Mouse (Mus musculus): ENCODE measurements around the gene Ralgapa2. TPM values are rescaled to one million over a fixed set of nuclear protein-coding genes. Genes with fewer than 3 reads are reported as not detected.

Ralgapa2 gene
- polyA plus RNA-seq, 1 experiment = 17.8 TPM

GRCm38 (mm10) chr2:146288326-146288725, 223.8 kb downstream of the Ralgapa2 start:
- TF ChIP-seq CTCF (IDR thresholded peaks at IDR 0.05; ENCODE audit: borderline replicate concordance, control insufficient read depth, extremely low read depth, insufficient read depth, low read length, poor library complexity) (no peak), POLR2A (IDR thresholded peaks at IDR 0.05; ENCODE audit: control insufficient read depth, extremely low read depth, insufficient read depth, low read length, poor library complexity) (no peak)
- 95% methylated on average over 1 of the region's 1 CpGs for WGBS
- H3K27ac ChIP-seq (ENCODE audit: control insufficient read depth, insufficient read depth, low read length) = no peak overlapping the region
- DNase-seq = no peak
- no peaks in the 10 kb centered on the region for H3K27me3 ChIP-seq (ENCODE audit: control insufficient read depth, insufficient read depth, low read length)
- H3K36me3 ChIP-seq (ENCODE audit: control insufficient read depth, insufficient read depth, low read length) = no peaks in the 10 kb centered on the region
- H3K4me3 ChIP-seq (ENCODE audit: control insufficient read depth, insufficient read depth, low read length) = no peak overlapping the region
- H3K4me1 ChIP-seq (replicated peaks; ENCODE audit: control insufficient read depth, insufficient read depth, low read length) = no peaks in the 10 kb centered on the region

GRCm38 (mm10) chr2:146287531-146287930, 224.6 kb downstream of the Ralgapa2 start:
- Histone ChIP-seq H3K4me1 (replicated peaks; ENCODE audit: control insufficient read depth, insufficient read depth, low read length) (no peaks in the 10 kb centered on the region), H3K36me3 (ENCODE audit: control insufficient read depth, insufficient read depth, low read length) (no peaks in the 10 kb centered on the region), H3K27me3 (ENCODE audit: control insufficient read depth, insufficient read depth, low read length) (no peaks in the 10 kb centered on the region), H3K4me3 (ENCODE audit: control insufficient read depth, insufficient read depth, low read length) (no peak overlapping the region), H3K27ac (ENCODE audit: control insufficient read depth, insufficient read depth, low read length) (no peak overlapping the region)
- TF ChIP-seq CTCF (IDR thresholded peaks at IDR 0.05; ENCODE audit: borderline replicate concordance, control insufficient read depth, extremely low read depth, insufficient read depth, low read length, poor library complexity) = no peak
- TF ChIP-seq POLR2A (IDR thresholded peaks at IDR 0.05; ENCODE audit: control insufficient read depth, extremely low read depth, insufficient read depth, low read length, poor library complexity) = no peak
- 96% methylated on average over 6 of the region's 6 CpGs for WGBS
- DNase-seq = no peak

DNA sequence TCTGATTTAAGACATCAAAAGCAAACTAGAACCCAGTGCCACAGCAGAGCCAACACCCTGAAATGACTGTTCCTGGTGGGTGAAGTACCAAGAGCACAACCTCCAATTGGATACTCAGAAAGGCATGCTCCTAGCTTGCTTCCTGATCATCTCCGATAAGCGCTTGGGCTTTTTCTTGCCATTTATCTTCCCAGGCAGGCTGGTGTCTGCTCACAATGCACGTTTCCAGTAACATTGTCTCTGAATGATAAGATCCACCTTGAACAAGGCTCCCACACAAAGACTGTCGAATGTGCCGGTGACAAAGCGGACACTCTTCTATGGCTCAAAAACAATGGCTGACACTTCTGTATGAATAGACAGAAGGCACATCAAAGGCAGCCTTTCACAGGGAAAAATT, 230.8 kb downstream of the Ralgapa2 start:
- WGBS = 98% methylated on average over 6 of the region's 6 CpGs
- TF ChIP-seq CTCF (IDR thresholded peaks at IDR 0.05; ENCODE audit: borderline replicate concordance, control insufficient read depth, extremely low read depth, insufficient read depth, low read length, poor library complexity) = no peak
- no peak for TF ChIP-seq POLR2A (IDR thresholded peaks at IDR 0.05; ENCODE audit: control insufficient read depth, extremely low read depth, insufficient read depth, low read length, poor library complexity)
- Histone ChIP-seq H3K27me3 (ENCODE audit: control insufficient read depth, insufficient read depth, low read length) (no peaks in the 10 kb centered on the region), H3K36me3 (ENCODE audit: control insufficient read depth, insufficient read depth, low read length) (no peaks in the 10 kb centered on the region), H3K4me1 (replicated peaks; ENCODE audit: control insufficient read depth, insufficient read depth, low read length) (no peaks in the 10 kb centered on the region), H3K4me3 (ENCODE audit: control insufficient read depth, insufficient read depth, low read length) (no peak overlapping the region), H3K27ac (ENCODE audit: control insufficient read depth, insufficient read depth, low read length) (no peak overlapping the region)
- no peak for DNase-seq

DNA sequence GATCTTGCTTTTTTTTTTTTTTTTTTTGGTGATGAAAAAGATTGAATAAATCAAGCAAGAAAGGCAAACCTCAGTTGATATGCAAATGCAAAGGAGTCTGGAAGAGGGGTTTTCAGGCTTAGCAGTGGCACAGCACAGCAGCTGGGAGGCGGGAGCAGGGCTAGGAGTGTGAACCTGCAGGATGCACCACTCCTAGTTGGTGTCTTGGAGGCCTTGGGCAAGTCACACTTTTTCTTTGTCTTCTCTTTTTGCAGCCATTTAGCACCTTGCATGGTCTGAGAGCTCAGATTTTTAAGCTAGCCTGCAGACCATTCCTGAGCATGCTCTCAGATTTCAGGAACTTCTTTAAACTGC, 231.2 kb downstream of the Ralgapa2 start:
- no peaks in the 10 kb centered on the region for H3K36me3 ChIP-seq (ENCODE audit: control insufficient read depth, insufficient read depth, low read length)
- 94% methylated on average over 1 of the region's 1 CpGs for whole genome bisulfite sequencing
- no peak overlapping the region for H3K27ac ChIP-seq (ENCODE audit: control insufficient read depth, insufficient read depth, low read length)
- DNase-seq = no peak
- H3K4me1 ChIP-seq (replicated peaks; ENCODE audit: control insufficient read depth, insufficient read depth, low read length) = no peaks in the 10 kb centered on the region
- H3K4me3 ChIP-seq (ENCODE audit: control insufficient read depth, insufficient read depth, low read length) = no peak overlapping the region
- TF ChIP-seq CTCF (IDR thresholded peaks at IDR 0.05; ENCODE audit: borderline replicate concordance, control insufficient read depth, extremely low read depth, insufficient read depth, low read length, poor library complexity) (no peak), POLR2A (IDR thresholded peaks at IDR 0.05; ENCODE audit: control insufficient read depth, extremely low read depth, insufficient read depth, low read length, poor library complexity) (no peak)
- H3K27me3 ChIP-seq (ENCODE audit: control insufficient read depth, insufficient read depth, low read length) = no peaks in the 10 kb centered on the region

- DNase-seq = no peak
- H3K4me3 ChIP-seq (ENCODE audit: control insufficient read depth, insufficient read depth, low read length) = no peak overlapping the region
- no peaks in the 10 kb centered on the region for H3K4me1 ChIP-seq (replicated peaks; ENCODE audit: control insufficient read depth, insufficient read depth, low read length)
- TF ChIP-seq CTCF (IDR thresholded peaks at IDR 0.05; ENCODE audit: borderline replicate concordance, control insufficient read depth, extremely low read depth, insufficient read depth, low read length, poor library complexity) (no peak), POLR2A (IDR thresholded peaks at IDR 0.05; ENCODE audit: control insufficient read depth, extremely low read depth, insufficient read depth, low read length, poor library complexity) (no peak)
- H3K27ac ChIP-seq (ENCODE audit: control insufficient read depth, insufficient read depth, low read length) = no peak overlapping the region
- no peaks in the 10 kb centered on the region for H3K27me3 ChIP-seq (ENCODE audit: control insufficient read depth, insufficient read depth, low read length)
- WGBS = 86% methylated on average over 6 of the region's 6 CpGs
- H3K36me3 ChIP-seq (ENCODE audit: control insufficient read depth, insufficient read depth, low read length) = no peaks in the 10 kb centered on the region
Measured at GRCm38 (mm10) chr2:146280221-146280920, 231.8 kb downstream of the Ralgapa2 start.

- WGBS = 94% methylated on average over 24 of the region's 24 CpGs
- H3K4me3 ChIP-seq (ENCODE audit: control insufficient read depth, insufficient read depth, low read length) = no peak overlapping the region
- H3K27me3 ChIP-seq (ENCODE audit: control insufficient read depth, insufficient read depth, low read length) = no peaks in the 10 kb centered on the region
- H3K27ac ChIP-seq (ENCODE audit: control insufficient read depth, insufficient read depth, low read length) = no peak overlapping the region
- TF ChIP-seq POLR2A (IDR thresholded peaks at IDR 0.05; ENCODE audit: control insufficient read depth, extremely low read depth, insufficient read depth, low read length, poor library complexity) (no peak), CTCF (IDR thresholded peaks at IDR 0.05; ENCODE audit: borderline replicate concordance, control insufficient read depth, extremely low read depth, insufficient read depth, low read length, poor library complexity) (no peak)
- no peaks in the 10 kb centered on the region for H3K36me3 ChIP-seq (ENCODE audit: control insufficient read depth, insufficient read depth, low read length)
- DNase-seq = no peak
- no peaks in the 10 kb centered on the region for H3K4me1 ChIP-seq (replicated peaks; ENCODE audit: control insufficient read depth, insufficient read depth, low read length)
Measured at GRCm38 (mm10) chr2:146279430-146280220, 232.5 kb downstream of the Ralgapa2 start.
